Mouse (Mus musculus): ENCODE measurements around the gene Mgat5.

- TF ChIP-seq HCFC1 (IDR thresholded peaks at IDR 0.05; ENCODE audit: borderline replicate concordance, insufficient read depth, low read length) (no peak), CHD2 (IDR thresholded peaks at IDR 0.05; ENCODE audit: low read depth, low read length) (no peak), ZNF384 (IDR thresholded peaks at IDR 0.05; ENCODE audit: low read depth, low read length) (no peak), ZC3H11A (IDR thresholded peaks at IDR 0.05; ENCODE audit: borderline replicate concordance, low read depth, low read length) (no peak), MAFK (IDR thresholded peaks at IDR 0.05; ENCODE audit: insufficient read depth, low read depth, low read length) (no peak)
Measured at GRCm38 (mm10) chr1:127394716-127395115, 189.9 kb downstream of the Mgat5 start.
